Mouse (Mus musculus): ENCODE measurements around the gene Hdlbp. TPM values are rescaled to one million over a fixed set of nuclear protein-coding genes. Genes with fewer than 3 reads are reported as not detected.

Gene Hdlbp
- total and polyA plus RNA-seq, 3 experiments, result 62.1 to 482 (median 144) TPM

- ATAC-seq (ENCODE audit: extremely low read depth, insufficient number of reproducible peaks, low FRiP score, poor library complexity, severe bottlenecking), result 0 out of 2 replicates have a peak, but pooled peaks have one; percentile 6
These were observed 32.8 kb downstream of the Hdlbp start for GRCm38 (mm10) chr1:93445822-93446162.

GRCm38 (mm10) chr1:93445111-93445821 lies 33.3 kb downstream of the Hdlbp start:
- peaks cover 57% of the 10 kb centered on the region for H3K36me3 ChIP-seq (replicated peaks)
- no peaks in the 10 kb centered on the region for H3K27me3 ChIP-seq (ENCODE audit: insufficient read depth, low read length)
- TF ChIP-seq TAL1 (conservative IDR thresholded peaks at IDR 0.05; ENCODE audit: low read depth, low read length) (no peak), POLR2AphosphoS5 (IDR thresholded peaks at IDR 0.05; ENCODE audit: insufficient replicate concordance, low read depth, low read length) (no peak), GATA2 (IDR thresholded peaks at IDR 0.05; ENCODE audit: borderline replicate concordance, low read depth, low read length) (no peak), GATA1 (IDR thresholded peaks at IDR 0.05; ENCODE audit: borderline replicate concordance, low read length) (no peak), CTCF (IDR thresholded peaks at IDR 0.05; ENCODE audit: low read depth, low read length) (no peak)
- ATAC-seq (ENCODE audit: extremely low read depth, insufficient number of reproducible peaks, low FRiP score, poor library complexity, severe bottlenecking) (peak; percentile 51), DNase-seq (ENCODE audit: low spot score) (peak; percentile 93)
- H3K4me1 ChIP-seq (ENCODE audit: insufficient read depth, low read depth, low read length), result peaks cover 44% of the 10 kb centered on the region
- H3K4me3 ChIP-seq (ENCODE audit: low read depth, low read length), result peak overlapping the region; percentile 83
- no peaks in the 10 kb centered on the region for H3K9me3 ChIP-seq (replicated peaks)

More at GRCm38 (mm10) chr1:93445822-93446162, 32.8 kb downstream of the Hdlbp start:
- Histone ChIP-seq H3K27me3 (ENCODE audit: insufficient read depth, low read length) (no peaks in the 10 kb centered on the region), H3K9me3 (replicated peaks) (no peaks in the 10 kb centered on the region), H3K4me1 (ENCODE audit: insufficient read depth, low read depth, low read length) (peaks cover 44% of the 10 kb centered on the region), H3K36me3 (replicated peaks) (peaks cover 55% of the 10 kb centered on the region), H3K4me3 (ENCODE audit: low read depth, low read length) (peak overlapping the region; percentile 83)
- no peak for TF ChIP-seq GATA1 (IDR thresholded peaks at IDR 0.05; ENCODE audit: borderline replicate concordance, low read length)
- no peak for TF ChIP-seq GATA2 (IDR thresholded peaks at IDR 0.05; ENCODE audit: borderline replicate concordance, low read depth, low read length)
- no peak for TF ChIP-seq TAL1 (conservative IDR thresholded peaks at IDR 0.05; ENCODE audit: low read depth, low read length)
- TF ChIP-seq POLR2AphosphoS5 (IDR thresholded peaks at IDR 0.05; ENCODE audit: insufficient replicate concordance, low read depth, low read length), result no peak
- TF ChIP-seq CTCF (IDR thresholded peaks at IDR 0.05; ENCODE audit: low read depth, low read length), result no peak
- no peak for DNase-seq (ENCODE audit: low spot score)

- peak; percentile 89 for DNase-seq (ENCODE audit: low spot score)
- no peaks in the 10 kb centered on the region for H3K27me3 ChIP-seq (ENCODE audit: insufficient read depth, low read length)
- peaks cover 44% of the 10 kb centered on the region for H3K4me1 ChIP-seq (ENCODE audit: insufficient read depth, low read depth, low read length)
- H3K9me3 ChIP-seq (replicated peaks), result no peaks in the 10 kb centered on the region
- peak; percentile 83 for ATAC-seq (ENCODE audit: extremely low read depth, insufficient number of reproducible peaks, low FRiP score, poor library complexity, severe bottlenecking)
- peak overlapping the region; percentile 83 for H3K4me3 ChIP-seq (ENCODE audit: low read depth, low read length)
- no peak for TF ChIP-seq GATA1 (IDR thresholded peaks at IDR 0.05; ENCODE audit: borderline replicate concordance, low read length)
- H3K36me3 ChIP-seq (replicated peaks), result peaks cover 62% of the 10 kb centered on the region
These were observed 34.1 kb downstream of the Hdlbp start for GRCm38 (mm10) chr1:93444405-93445110.

- no peaks in the 10 kb centered on the region for H3K9me3 ChIP-seq (replicated peaks)
- ATAC-seq (ENCODE audit: extremely low read depth, insufficient number of reproducible peaks, low FRiP score, poor library complexity, severe bottlenecking), result no peak
- no peak for DNase-seq (ENCODE audit: low spot score)
- no peak overlapping the region for H3K4me3 ChIP-seq (ENCODE audit: low read depth, low read length)
- TF ChIP-seq POLR2AphosphoS5 (IDR thresholded peaks at IDR 0.05; ENCODE audit: insufficient replicate concordance, low read depth, low read length), result no peak
- TF ChIP-seq CTCF (IDR thresholded peaks at IDR 0.05; ENCODE audit: low read depth, low read length), result no peak
- no peak for TF ChIP-seq GATA2 (IDR thresholded peaks at IDR 0.05; ENCODE audit: borderline replicate concordance, low read depth, low read length)
- no peak for TF ChIP-seq GATA1 (IDR thresholded peaks at IDR 0.05; ENCODE audit: borderline replicate concordance, low read length)
- no peak for TF ChIP-seq TAL1 (conservative IDR thresholded peaks at IDR 0.05; ENCODE audit: low read depth, low read length)
- H3K36me3 ChIP-seq (replicated peaks), result peaks cover 94% of the 10 kb centered on the region
- H3K4me1 ChIP-seq (ENCODE audit: insufficient read depth, low read depth, low read length), result peaks cover 23% of the 10 kb centered on the region
- H3K27me3 ChIP-seq (ENCODE audit: insufficient read depth, low read length), result no peaks in the 10 kb centered on the region
These were observed 39.3 kb downstream of the Hdlbp start for GRCm38 (mm10) chr1:93439321-93439720.

- no peak overlapping the region for H3K4me3 ChIP-seq (ENCODE audit: low read depth, low read length)
- peaks cover 95% of the 10 kb centered on the region for H3K36me3 ChIP-seq (replicated peaks)
- no peaks in the 10 kb centered on the region for H3K27me3 ChIP-seq (ENCODE audit: insufficient read depth, low read length)
- ATAC-seq (ENCODE audit: extremely low read depth, insufficient number of reproducible peaks, low FRiP score, poor library complexity, severe bottlenecking), result no peak
- no peaks in the 10 kb centered on the region for H3K9me3 ChIP-seq (replicated peaks)
- H3K4me1 ChIP-seq (ENCODE audit: insufficient read depth, low read depth, low read length), result no peaks in the 10 kb centered on the region; the same call in 1 of the 2 replicates
- no peak for DNase-seq (ENCODE audit: low spot score)
- TF ChIP-seq GATA2 (IDR thresholded peaks at IDR 0.05; ENCODE audit: borderline replicate concordance, low read depth, low read length) (no peak), GATA1 (IDR thresholded peaks at IDR 0.05; ENCODE audit: borderline replicate concordance, low read length) (no peak), TAL1 (conservative IDR thresholded peaks at IDR 0.05; ENCODE audit: low read depth, low read length) (no peak), POLR2AphosphoS5 (IDR thresholded peaks at IDR 0.05; ENCODE audit: insufficient replicate concordance, low read depth, low read length) (no peak)
These were observed 46.5 kb downstream of the Hdlbp start for GRCm38 (mm10) chr1:93432087-93432486.

- TF ChIP-seq TAL1 (conservative IDR thresholded peaks at IDR 0.05; ENCODE audit: low read depth, low read length), result no peak
- TF ChIP-seq CTCF (IDR thresholded peaks at IDR 0.05; ENCODE audit: low read depth, low read length), result no peak
- TF ChIP-seq POLR2AphosphoS5 (IDR thresholded peaks at IDR 0.05; ENCODE audit: insufficient replicate concordance, low read depth, low read length), result no peak
- no peak for TF ChIP-seq GATA1 (IDR thresholded peaks at IDR 0.05; ENCODE audit: borderline replicate concordance, low read length)
- TF ChIP-seq GATA2 (IDR thresholded peaks at IDR 0.05; ENCODE audit: borderline replicate concordance, low read depth, low read length), result no peak
- Histone ChIP-seq H3K4me1 (ENCODE audit: insufficient read depth, low read depth, low read length) (peaks cover 21% of the 10 kb centered on the region), H3K9me3 (replicated peaks) (no peaks in the 10 kb centered on the region), H3K4me3 (ENCODE audit: low read depth, low read length) (no peak overlapping the region), H3K27me3 (ENCODE audit: insufficient read depth, low read length) (peaks cover 25% of the 10 kb centered on the region), H3K36me3 (replicated peaks) (peaks cover 41% of the 10 kb centered on the region)
- ATAC-seq (ENCODE audit: extremely low read depth, insufficient number of reproducible peaks, low FRiP score, poor library complexity, severe bottlenecking) (no peak), DNase-seq (ENCODE audit: low spot score) (peak; percentile 28)
These were observed 75.2 kb downstream of the Hdlbp start for GRCm38 (mm10) chr1:93403403-93403802.

Data from G1E (cell line).